Mouse (Mus musculus): ENCODE results near the gene 1110008L16Rik. TPM values are rescaled to one million over a fixed set of nuclear protein-coding genes. Genes with fewer than 3 reads are reported as not detected.

The 1110008L16Rik gene
- polyA plus RNA-seq, 1 experiment from 2014 or later: 7.4 TPM

Other genes with a start within 250 kb of the 1110008L16Rik start
- gene 2700097O09Rik, start 219.5 kb upstream of the 1110008L16Rik start, polyA plus RNA-seq (2018): 3.6 to 6.1 TPM (median 4.8 TPM) in 3 replicates
- gene Srp54a, start 219.3 kb upstream of the 1110008L16Rik start, polyA plus RNA-seq (2018): 46.9 to 246 TPM (median 50.9 TPM) in 3 replicates
- gene Fam177a, start 175.1 kb upstream of the 1110008L16Rik start, polyA plus RNA-seq (2018): 24.9 to 76.5 TPM (median 28.7 TPM) in 3 replicates
- gene Srp54b, start 144.5 kb upstream of the 1110008L16Rik start, polyA plus RNA-seq (2018): 9.6 to 31.5 TPM (median 30.7 TPM) in 3 replicates
- not detected in 3 replicates for gene 1700047I17Rik2, start 100.0 kb upstream of the 1110008L16Rik start, polyA plus RNA-seq (2018)
- 35.3 to 70.0 TPM (median 44.2 TPM) in 3 replicates for gene Srp54c, start 69.4 kb upstream of the 1110008L16Rik start, polyA plus RNA-seq (2018)
- gene Ppp2r3c, start 3.4 kb downstream of the 1110008L16Rik start, polyA plus RNA-seq (2018): 9.6 to 11.8 TPM (median 10.6 TPM) in 3 replicates
- gene Psma6, start 84.6 kb downstream of the 1110008L16Rik start, polyA plus RNA-seq (2018): 135 to 267 TPM (median 190 TPM) in 3 replicates
- gene Nfkbia, start 193.1 kb downstream of the 1110008L16Rik start, polyA plus RNA-seq (2018): 33.4 to 92.7 TPM (median 64.6 TPM) in 3 replicates